Comparison of ENCODE assay signal across 23 mouse cellular contexts in genomic region chr2:39337524-39337923, GRCm38 (mm10).
DNase-seq lines count a peak whose midpoint lies in the region; ATAC-seq and TF ChIP-seq lines count a peak whose summit lies in the region.
"Had no signal": no experiment of that assay in that cellular context is flagged by ENCODE, and none has a peak within 500 bp of the region (broad histone marks: within the 10 kb centered on the region; RNA-seq: fewer than 3 reads in every experiment).

No protein-coding gene starts in this region.

- no peak overlapping the region for H3K4me2 ChIP-seq in liver, postnatal 0 days (ENCODE audit: low read depth, low read length)
- H3K4me2 ChIP-seq: embryonic facial prominence, embryonic 13.5 days; forebrain, embryonic 13.5 days; heart, embryonic 11.5 days; hindbrain, embryonic 12.5 days; hindbrain, embryonic 15.5 days had no signal

- H3K9ac ChIP-seq in liver, postnatal 0 days (replicated peaks), result no peak overlapping the region
- H3K9ac ChIP-seq: embryonic facial prominence, embryonic 13.5 days; forebrain, embryonic 13.5 days; hindbrain, embryonic 12.5 days; hindbrain, embryonic 15.5 days had no signal

- peak; percentile 18 for DNase-seq in cerebellum, adult 9-10 months
- no peak for DNase-seq in cerebellum, postnatal 4 days (ENCODE audit: low spot score in 2 of 2)
- DNase-seq in cerebellum, adult 9-11 months, result peak; percentile 11
- DNase-seq in cerebellum, postnatal 14 days, result peak; percentile 20 to 53
- DNase-seq in liver, postnatal 0 days, result no peak
- DNase-seq: adrenal gland, adult 8-10 months; adrenal gland, postnatal 36 days; embryo, embryonic 11 days; gastrocnemius, postnatal 10 days; gastrocnemius, postnatal 36 days; heart, adult 2 months; kidney, adult 2 months had no signal

- TF ChIP-seq CTCF in liver, postnatal 0 days (IDR thresholded peaks at IDR 0.05; ENCODE audit: low read depth), result no peak

- WGBS in liver, postnatal 0 days (ENCODE audit: insufficient replicate concordance), result 70% methylated on average over 1 of the region's 1 CpGs

- TF ChIP-seq EP300 in liver, postnatal 0 days (IDR thresholded peaks at IDR 0.05; ENCODE audit: low read depth), result no peak

- ATAC-seq in liver, postnatal 0 days, result no peak
- no peak for ATAC-seq in erythroblast, adult 5-6 weeks (replicated peaks; ENCODE audit: low FRiP score, poor library complexity, severe bottlenecking)
- ATAC-seq: activated CD4-positive, CD25-positive, alpha-beta regulatory T cell, adult 4 months; forebrain, embryonic 13.5 days; forebrain, embryonic 16.5 days; intestine, postnatal 0 days had no signal

- H3K27ac ChIP-seq in liver, postnatal 0 days (ENCODE audit: low read depth), result no peak overlapping the region
- H3K27ac ChIP-seq: embryonic facial prominence, embryonic 10.5 days; embryonic facial prominence, embryonic 13.5 days; forebrain, embryonic 10.5 days; forebrain, embryonic 13.5 days; heart, adult 2 months; hindbrain, embryonic 12.5 days; hindbrain, embryonic 15.5 days had no signal

- no peaks in the 10 kb centered on the region for H3K27me3 ChIP-seq in liver, postnatal 0 days (ENCODE audit: insufficient read depth, low read length)
- H3K27me3 ChIP-seq: embryonic facial prominence, embryonic 13.5 days; forebrain, embryonic 13.5 days; hindbrain, embryonic 12.5 days; hindbrain, embryonic 15.5 days had no signal

- H3K9me3 ChIP-seq in liver, postnatal 0 days (ENCODE audit: low read length), result no peaks in the 10 kb centered on the region
- H3K9me3 ChIP-seq: embryonic facial prominence, embryonic 10.5 days; embryonic facial prominence, embryonic 13.5 days; forebrain, embryonic 10.5 days; forebrain, embryonic 13.5 days; hindbrain, embryonic 12.5 days; hindbrain, embryonic 15.5 days had no signal

- no peaks in the 10 kb centered on the region for H3K4me1 ChIP-seq in liver, postnatal 0 days (ENCODE audit: insufficient read depth)
- H3K4me1 ChIP-seq: forebrain, embryonic 13.5 days; hindbrain, embryonic 12.5 days; hindbrain, embryonic 15.5 days had no signal

- no peak overlapping the region for H3K4me3 ChIP-seq in liver, postnatal 0 days (ENCODE audit: low read depth, low read length)
- H3K4me3 ChIP-seq: embryonic facial prominence, embryonic 10.5 days; embryonic facial prominence, embryonic 13.5 days; forebrain, embryonic 10.5 days; forebrain, embryonic 13.5 days; heart, adult 2 months; hindbrain, embryonic 12.5 days; hindbrain, embryonic 15.5 days had no signal

- H3K36me3 ChIP-seq in liver, postnatal 0 days (replicated peaks; ENCODE audit: insufficient read depth, low read length), result no peaks in the 10 kb centered on the region
- H3K36me3 ChIP-seq: embryonic facial prominence, embryonic 10.5 days; embryonic facial prominence, embryonic 13.5 days; forebrain, embryonic 10.5 days; hindbrain, embryonic 12.5 days; hindbrain, embryonic 15.5 days had no signal

Comparison
In these comparisons a context has a peak if more than half of its experiments do, and no peak if none do; other contexts are left out.
1. DNase-seq: peak in cerebellum, adult 9-10 months (single experiment), cerebellum, adult 9-11 months (single experiment) and cerebellum, postnatal 14 days (2 of 2); none in cerebellum, postnatal 4 days (0 of 2) and liver, postnatal 0 days (single experiment).